Mouse (Mus musculus) testis, adult 2 months (tissue): ENCODE measurements at regions not wholly inside any gene's neighbourhood (a gene's known extent, or its start where the extent isn't known, plus 50 kb on each side); places are given as distances from the start of the nearest gene placed in this dataset.

ENCODE experiments used
- H3K27ac ChIP-seq: fragments of 200-500 bp; 2 replicates; pipeline ENCODE4 v1.5.1; 2012; ENCODE audit warnings: low read depth, low read length; ENCODE audit not compliant: control insufficient read depth, insufficient read depth
- H3K27me3 ChIP-seq: fragments of 200-500 bp; 2 replicates; pipeline ENCODE4 v1.6.1; 2012; ENCODE audit warnings: mild to moderate bottlenecking, low read length, moderate library complexity; ENCODE audit not compliant: control insufficient read depth, insufficient read depth
- H3K36me3 ChIP-seq: fragments of 200-500 bp; 2 replicates; pipeline ENCODE4 v1.6.1; 2012; ENCODE audit warnings: mild to moderate bottlenecking, low read length; ENCODE audit not compliant: control insufficient read depth, insufficient read depth
- H3K4me1 ChIP-seq: fragments of 200-500 bp; 2 replicates; pipeline ENCODE4 v1.6.1; 2012; ENCODE audit warnings: low read length; ENCODE audit not compliant: control insufficient read depth, insufficient read depth
- H3K4me3 ChIP-seq: fragments of 200-500 bp; 2 replicates; pipeline ENCODE4 v1.5.1; 2012; ENCODE audit warnings: low read depth, mild to moderate bottlenecking, low read length, moderate library complexity, mixed read lengths; ENCODE audit not compliant: control insufficient read depth
- CTCF ChIP-seq: fragments of 200-500 bp; IDR thresholded peaks from 2 replicates; pipeline ENCODE4 v1.5.1; 2012; ENCODE audit warnings: low read depth, mild to moderate bottlenecking, inconsistent platforms, low read length, moderate library complexity; ENCODE audit not compliant: control insufficient read depth, insufficient read depth, insufficient replicate concordance
- POLR2A ChIP-seq: fragments of 200-500 bp; IDR thresholded peaks from 2 replicates; pipeline ENCODE4 v1.6.1; 2012; ENCODE audit warnings: low read depth, mild to moderate bottlenecking, inconsistent platforms, low read length, moderate library complexity; ENCODE audit not compliant: control insufficient read depth

DNA sequence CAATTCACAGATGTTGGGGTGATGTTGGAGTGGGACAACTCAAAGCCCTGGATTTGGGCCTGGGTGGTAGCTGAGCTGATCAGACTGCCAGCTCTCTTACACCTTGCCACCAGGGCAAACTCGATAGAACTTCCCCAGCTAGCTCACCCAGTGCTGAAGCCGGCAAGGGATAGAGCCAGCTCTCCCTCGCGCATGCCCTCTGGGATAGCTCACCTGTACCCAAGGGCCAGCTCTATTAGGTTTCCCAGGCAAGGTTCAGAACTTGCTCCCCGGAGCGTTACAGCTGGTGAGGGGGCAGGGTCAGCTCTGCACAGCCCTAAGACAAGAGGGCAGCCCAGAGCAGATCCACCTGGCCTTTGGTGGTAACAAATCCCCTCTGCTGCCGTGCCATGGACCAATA lies 54.1 kb upstream of the 1700012A03Rik start:
- TF ChIP-seq CTCF (no peak), POLR2A (no peak)
- H3K36me3 ChIP-seq = no peaks in the 10 kb centered on the region
- no peak overlapping the region for H3K27ac ChIP-seq

DNA sequence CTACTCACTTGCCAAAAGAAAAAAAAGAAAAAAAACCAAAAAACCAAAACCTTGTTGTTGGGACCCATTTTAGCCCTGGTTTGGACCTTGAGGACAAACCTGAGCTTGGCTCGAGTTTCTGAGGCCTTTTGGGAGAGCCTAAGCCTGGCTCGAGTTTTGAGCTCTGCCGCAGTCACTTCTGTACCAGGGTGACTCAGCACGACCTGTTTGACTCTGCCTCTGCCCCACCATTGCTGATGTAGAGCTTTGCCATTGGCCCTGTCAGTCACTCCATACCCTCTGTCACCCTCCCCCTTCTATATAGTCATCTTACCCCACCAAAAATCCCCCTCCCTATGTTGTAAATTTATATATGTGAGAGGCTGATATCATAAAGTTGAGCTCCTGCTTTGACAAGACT lies 54.8 kb upstream of the 1700012A03Rik start:
- Histone ChIP-seq H3K4me3 (no peak overlapping the region), H3K27me3 (no peaks in the 10 kb centered on the region), H3K4me1 (no peaks in the 10 kb centered on the region), H3K27ac (no peak overlapping the region), H3K36me3 (no peaks in the 10 kb centered on the region)
- TF ChIP-seq CTCF (no peak), POLR2A (no peak)

More for the DNA sequence above, 54.1 kb upstream of the 1700012A03Rik start:
- Histone ChIP-seq H3K4me3 (no peak overlapping the region), H3K27me3 (no peaks in the 10 kb centered on the region), H3K4me1 (no peaks in the 10 kb centered on the region)

DNA sequence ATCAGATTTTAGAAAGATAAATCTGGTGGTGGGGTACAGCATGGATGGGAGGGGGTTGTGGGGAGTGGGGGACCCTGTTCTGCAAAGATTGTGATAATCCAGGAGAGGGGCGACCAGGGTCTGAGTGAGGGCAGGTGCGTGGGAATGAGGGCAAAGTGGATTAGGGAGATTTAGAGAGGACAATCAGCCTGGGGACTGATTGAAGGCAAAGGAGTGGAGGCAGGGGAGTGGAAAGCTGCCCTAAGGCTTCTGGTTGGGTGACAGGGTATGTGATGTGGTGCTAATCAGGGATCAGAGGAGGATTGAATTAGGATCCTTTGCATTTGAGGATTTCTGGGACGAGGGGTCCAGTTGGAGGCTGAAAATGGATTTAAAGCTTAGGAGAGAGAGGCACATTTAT lies 64.3 kb upstream of the 1700012A03Rik start:
- Histone ChIP-seq H3K36me3 (no peaks in the 10 kb centered on the region), H3K4me1 (no peaks in the 10 kb centered on the region), H3K4me3 (no peak overlapping the region), H3K27me3 (no peaks in the 10 kb centered on the region), H3K27ac (no peak overlapping the region)
- TF ChIP-seq CTCF (no peak), POLR2A (no peak)

GRCm38 (mm10) chr6:31976705-31977104 lies 73.3 kb upstream of the 1700012A03Rik start:
- no peak overlapping the region for H3K27ac ChIP-seq
- H3K4me1 ChIP-seq = no peaks in the 10 kb centered on the region
- no peaks in the 10 kb centered on the region for H3K27me3 ChIP-seq
- TF ChIP-seq POLR2A (no peak), CTCF (no peak)
- no peak overlapping the region for H3K4me3 ChIP-seq
- no peaks in the 10 kb centered on the region for H3K36me3 ChIP-seq

DNA sequence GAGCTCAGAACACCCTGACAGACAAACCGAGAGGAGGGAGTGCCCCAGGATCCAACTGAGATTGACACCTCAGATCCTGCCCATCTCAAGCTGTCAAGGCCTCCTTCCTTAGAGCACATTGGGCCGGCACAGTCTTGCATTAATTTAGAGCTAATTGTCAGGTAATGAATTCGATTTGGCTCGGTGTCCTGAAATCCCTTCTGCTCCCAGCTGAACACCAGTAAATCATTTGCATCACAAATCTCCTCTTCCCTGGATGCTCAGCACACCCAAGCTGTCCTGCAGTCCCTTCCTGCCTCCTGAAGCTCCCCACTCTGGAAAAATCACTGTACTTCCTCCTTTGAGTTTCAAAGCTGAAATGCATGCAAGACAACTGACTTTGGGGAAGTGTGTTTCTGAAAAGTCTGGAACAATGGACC lies 102.0 kb upstream of the 1700012A03Rik start:
- Histone ChIP-seq H3K4me3 (no peak overlapping the region), H3K4me1 (no peaks in the 10 kb centered on the region; the same call in 1 of the 2 replicates), H3K27me3 (no peaks in the 10 kb centered on the region), H3K27ac (no peak overlapping the region), H3K36me3 (no peaks in the 10 kb centered on the region)
- TF ChIP-seq POLR2A = no peak
- TF ChIP-seq CTCF = no peak

DNA sequence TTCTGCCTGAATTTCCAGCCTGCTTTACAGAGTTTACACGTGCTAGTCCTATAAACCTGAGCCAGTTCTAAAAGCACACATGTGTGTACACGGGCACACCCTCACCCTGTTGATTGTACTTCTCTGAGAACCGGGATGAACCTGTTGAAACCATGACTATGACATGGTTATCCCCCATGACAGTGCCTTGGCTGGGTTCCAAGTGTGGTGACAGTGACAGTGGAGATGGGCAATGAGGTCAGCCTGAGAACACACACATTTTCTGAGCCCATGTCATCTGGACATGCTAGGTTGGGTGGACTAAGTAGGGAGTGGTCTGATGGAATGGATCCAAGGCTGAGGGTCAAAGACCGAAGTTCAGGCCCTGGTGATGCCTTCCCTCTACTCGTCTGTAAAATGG lies 103.5 kb upstream of the 1700012A03Rik start:
- no peaks in the 10 kb centered on the region for H3K27me3 ChIP-seq
- TF ChIP-seq POLR2A (no peak), CTCF (no peak)
- no peaks in the 10 kb centered on the region; the same call in 1 of the 2 replicates for H3K4me1 ChIP-seq
- no peaks in the 10 kb centered on the region for H3K36me3 ChIP-seq
- H3K27ac ChIP-seq = no peak overlapping the region
- H3K4me3 ChIP-seq = no peak overlapping the region

DNA sequence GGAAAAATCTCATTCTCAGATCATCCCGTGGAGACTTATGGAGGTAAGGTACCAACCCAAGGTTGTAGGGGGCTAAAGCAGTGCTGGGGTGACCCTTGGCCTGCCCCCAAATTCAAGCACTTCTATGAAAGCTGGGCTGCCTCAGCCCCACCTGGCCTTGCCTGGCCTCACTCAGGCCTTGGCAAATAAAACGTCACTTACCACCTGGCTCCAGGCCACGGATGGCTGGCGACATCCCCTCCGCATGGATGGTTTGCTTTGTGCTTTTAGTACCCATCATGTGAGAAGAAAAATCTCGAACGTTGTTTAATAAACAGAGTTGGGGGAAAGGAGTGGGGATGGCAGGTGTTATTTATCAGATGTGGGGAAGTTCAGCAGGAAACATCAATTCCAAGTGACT lies 104.7 kb upstream of the 1700012A03Rik start:
- H3K4me3 ChIP-seq = no peak overlapping the region
- no peaks in the 10 kb centered on the region; the same call in 1 of the 2 replicates for H3K4me1 ChIP-seq
- TF ChIP-seq POLR2A (no peak), CTCF (no peak)
- no peaks in the 10 kb centered on the region for H3K36me3 ChIP-seq
- H3K27ac ChIP-seq = no peak overlapping the region
- no peaks in the 10 kb centered on the region for H3K27me3 ChIP-seq

GRCm38 (mm10) chr6:31944546-31944945 lies 105.5 kb upstream of the 1700012A03Rik start:
- Histone ChIP-seq H3K27ac (no peak overlapping the region), H3K4me3 (no peak overlapping the region), H3K36me3 (no peaks in the 10 kb centered on the region), H3K27me3 (no peaks in the 10 kb centered on the region), H3K4me1 (no peaks in the 10 kb centered on the region; the same call in 1 of the 2 replicates)
- no peak for TF ChIP-seq CTCF
- no peak for TF ChIP-seq POLR2A
